Mouse (Mus musculus) v-Abl transformed pro-B cells (cell line): ENCODE results near the gene Sh3bgrl3.
"Not testable (repeated sequence)": the region's sequence is repeated elsewhere in the genome, so short reads cannot be mapped to it uniquely, and the experiment has no call there.

ENCODE experiments used
- in situ Hi-C, 2 experiments: fragments of 400-800 bp; cut with MboI; formaldehyde crosslinking; loops; one replicate each; pipeline ENCODE4 v1.15.1; 2025; ENCODE audit not compliant: unreplicated experiment in 2 of 2

Sh3bgrl3 gene

DNA sequence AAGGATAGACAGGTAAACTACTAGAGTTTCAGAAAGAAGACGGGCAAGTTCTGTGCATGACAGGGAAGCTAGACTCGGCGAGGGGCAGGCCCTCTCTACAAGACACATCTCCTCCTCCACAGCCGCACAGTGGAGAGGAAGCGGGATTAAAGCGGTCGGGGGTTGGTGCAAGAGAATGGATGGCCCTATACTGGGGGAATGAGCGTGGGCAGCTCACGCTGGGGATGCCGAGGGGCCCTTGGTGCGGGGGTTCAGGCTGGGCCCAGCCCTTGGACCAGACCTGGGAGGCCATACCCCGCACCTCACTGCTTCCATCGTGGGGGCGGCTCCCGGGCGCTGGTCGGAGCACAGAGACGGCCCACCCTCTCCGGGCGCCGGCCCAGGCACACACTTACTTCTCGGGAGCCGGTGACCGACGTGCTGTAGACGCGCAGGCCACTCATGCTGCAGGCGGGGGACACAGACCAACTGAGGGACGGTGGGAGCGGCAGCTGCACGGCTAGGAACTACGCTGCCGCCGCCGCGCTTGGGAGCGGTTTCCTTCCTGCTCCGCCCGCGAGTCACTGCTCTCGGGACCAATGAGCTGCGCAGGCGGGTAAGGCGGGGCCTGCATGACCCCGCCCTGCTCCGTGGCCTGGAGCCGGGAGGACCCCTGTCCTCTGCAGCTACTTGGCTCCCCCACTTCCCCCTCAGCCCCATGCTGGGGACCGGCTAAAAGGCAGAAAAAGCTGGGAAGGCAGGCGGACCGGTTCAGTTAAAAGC is at the start of gene Sh3bgrl3:
Sh3bgrl3 (minus strand) TSS at position 569 of the 762 bp plus-strand sequence.
- in situ Hi-C loops, result loop anchor here (5.0 kb wide), 1 partner anchor 36 kb away; no protein-coding TSS in a partner anchor

DNA sequence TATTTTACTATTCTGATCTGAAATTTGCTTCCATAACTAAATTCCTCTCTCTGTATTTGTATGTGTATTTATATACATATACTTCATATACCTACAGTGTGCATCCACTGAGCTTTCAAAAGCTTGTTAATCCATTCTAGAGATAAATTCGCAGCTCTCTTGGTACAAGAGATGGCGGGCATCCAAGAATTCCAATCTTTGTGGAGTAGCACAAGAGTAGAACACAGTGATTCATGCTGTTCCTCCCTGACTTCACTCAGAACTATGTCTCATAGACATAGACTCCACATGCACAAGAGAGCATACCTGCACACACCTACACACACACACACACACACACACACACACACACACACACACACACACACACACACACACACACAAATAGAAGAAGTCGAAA is 43.8 kb upstream of the Sh3bgrl3 start:
- in situ Hi-C loops, result no loop called here

DNA sequence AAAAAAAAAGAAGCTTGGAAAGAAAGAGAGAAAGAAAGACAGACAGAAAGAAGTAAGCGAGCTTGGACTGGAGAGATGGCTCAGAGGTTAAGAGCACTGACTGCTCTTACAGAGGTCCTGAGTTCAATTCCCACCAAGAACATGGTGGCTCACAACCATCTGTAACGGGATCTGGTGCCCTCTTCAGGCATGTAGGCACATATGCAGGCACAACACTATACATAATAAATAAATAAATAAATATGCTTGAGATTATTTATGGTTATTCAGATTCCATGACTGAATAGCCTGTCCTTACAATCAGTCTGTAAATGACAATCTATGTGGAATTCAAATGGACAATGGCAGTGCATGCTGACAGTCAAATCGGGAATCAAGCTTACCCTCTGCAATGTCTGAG is 38.3 kb upstream of the Sh3bgrl3 start:
- in situ Hi-C loops, result loop anchor here in 1 of 2 experiments (5.0 kb wide), 1 partner anchor 35 kb away; no protein-coding TSS in a partner anchor

DNA sequence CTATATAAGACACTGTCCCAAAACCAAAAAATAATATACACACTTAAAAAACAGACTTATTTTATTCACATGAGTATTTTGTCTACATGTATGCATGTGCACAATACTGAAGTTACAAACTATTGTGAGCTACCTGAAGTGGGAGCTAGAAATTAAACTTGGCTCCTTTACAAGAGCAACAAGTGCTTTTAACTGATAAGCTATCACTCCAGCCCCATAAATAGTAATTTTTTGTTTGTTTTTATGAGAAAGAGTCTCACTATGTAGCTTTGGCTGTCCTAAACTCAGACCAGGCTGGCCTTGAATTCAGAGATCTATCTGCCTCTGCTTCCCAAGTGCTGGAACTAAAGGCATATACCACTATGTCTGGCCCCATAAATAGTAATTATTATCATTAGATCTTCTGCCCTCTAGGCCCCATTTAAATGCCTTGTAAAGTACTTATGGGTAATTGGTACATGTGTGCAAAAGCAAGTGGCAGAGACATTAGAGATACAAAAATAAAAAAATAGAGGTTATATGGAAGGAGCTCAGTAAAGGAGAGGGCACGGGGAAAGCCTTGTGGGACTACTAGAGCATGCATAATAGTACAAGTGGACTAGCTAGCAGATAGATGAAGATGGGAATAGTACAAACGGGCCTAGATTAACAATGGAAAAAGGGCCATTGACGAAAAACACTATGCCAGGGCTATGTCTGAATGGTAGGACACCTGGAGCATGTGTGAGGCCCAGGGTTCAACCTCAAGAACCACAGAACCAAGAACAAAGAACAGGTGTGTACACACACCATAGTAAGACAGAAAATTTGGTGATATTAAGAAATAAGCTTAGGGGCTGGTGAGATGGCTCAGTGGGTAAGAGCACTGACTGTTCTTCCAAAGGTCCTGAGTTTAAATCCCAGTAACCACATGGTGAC is 37.2 kb upstream of the Sh3bgrl3 start:
- in situ Hi-C loops, result loop anchor here in 1 of 2 experiments (5.0 kb wide), 1 partner anchor 34 kb away; no protein-coding TSS in a partner anchor

DNA sequence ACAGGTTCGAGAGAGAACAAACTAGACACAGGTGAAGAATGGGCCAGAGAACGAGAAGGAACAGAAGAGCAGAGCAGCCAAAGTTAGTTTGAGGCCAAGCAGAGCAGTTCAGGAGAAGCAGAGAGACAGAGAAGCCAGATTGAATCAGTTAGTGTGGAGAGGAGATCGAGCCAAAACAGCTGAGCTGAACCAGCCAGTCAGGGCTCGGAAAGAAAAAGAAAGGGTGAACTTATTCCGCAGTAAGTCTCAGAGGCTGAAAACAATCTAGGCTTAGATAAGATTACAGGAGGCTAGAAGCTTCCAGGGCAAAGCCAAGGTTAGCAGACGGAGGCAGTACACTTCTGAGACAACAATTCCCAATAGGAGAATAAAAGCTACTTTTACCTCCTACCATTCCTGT is 36.4 kb upstream of the Sh3bgrl3 start:
- in situ Hi-C loops, result loop anchor here in 1 of 2 experiments (5.0 kb wide), 1 partner anchor 33 kb away; no protein-coding TSS in a partner anchor

DNA sequence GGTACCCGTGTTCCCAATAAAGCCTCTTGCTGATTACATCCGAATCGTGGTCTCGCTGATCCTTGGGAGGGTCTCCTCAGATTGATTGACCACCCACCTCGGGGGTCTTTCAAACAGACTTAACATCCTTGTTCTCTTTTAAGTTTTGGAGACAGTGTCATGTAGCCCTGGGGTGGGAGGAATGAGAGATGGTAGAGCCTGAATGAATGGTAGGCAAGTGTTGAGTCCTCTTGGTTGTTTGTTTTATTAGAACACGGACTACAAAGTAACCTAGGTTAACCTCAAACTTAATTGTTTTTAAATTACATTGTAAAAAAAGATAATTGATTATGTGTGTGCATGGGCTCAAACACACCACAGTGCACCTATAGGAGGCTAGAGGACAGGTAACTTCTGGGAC is 36.0 kb upstream of the Sh3bgrl3 start:
- in situ Hi-C loops, result no loop called here

DNA sequence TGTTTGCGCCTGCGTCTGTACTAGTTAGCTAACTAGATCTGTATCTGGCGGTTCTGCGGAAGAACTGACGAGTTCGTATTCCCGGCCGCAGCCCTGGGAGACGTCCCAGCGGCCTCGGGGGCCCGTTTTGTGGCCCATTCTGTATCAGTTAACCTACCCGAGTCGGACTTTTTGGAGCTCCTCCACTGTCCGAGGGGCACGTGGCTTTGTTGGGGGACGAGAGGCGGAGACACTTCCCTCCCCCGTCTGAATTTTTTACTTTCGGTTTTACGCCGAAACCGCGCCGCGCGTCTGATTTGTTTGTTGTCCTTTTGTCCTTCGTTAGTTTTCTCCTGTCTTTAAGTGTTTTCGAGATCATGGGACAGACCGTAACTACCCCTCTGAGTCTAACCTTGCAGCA is 31.5 kb upstream of the Sh3bgrl3 start:
- in situ Hi-C loops, result not testable (repeated sequence)

DNA sequence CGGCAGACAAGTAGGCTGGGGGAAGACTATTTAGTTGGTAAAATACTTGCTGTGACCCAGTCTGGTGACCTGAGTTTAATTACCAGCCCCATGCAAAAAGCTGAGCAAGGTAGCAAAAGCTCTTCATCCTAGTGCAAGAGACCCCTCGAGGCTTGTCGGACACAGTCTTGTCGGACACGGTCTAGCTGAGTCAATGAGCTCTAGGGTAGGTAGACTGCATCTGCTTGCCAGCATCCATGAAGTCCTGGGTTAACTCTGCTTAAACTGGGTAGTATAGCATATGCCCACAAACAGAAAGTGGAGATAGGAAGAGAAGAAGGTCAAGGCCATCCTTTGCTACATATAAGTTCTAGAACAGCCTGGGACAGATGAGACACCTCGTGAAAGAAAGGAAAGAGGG is 30.2 kb upstream of the Sh3bgrl3 start:
- in situ Hi-C loops, result no loop called here

DNA sequence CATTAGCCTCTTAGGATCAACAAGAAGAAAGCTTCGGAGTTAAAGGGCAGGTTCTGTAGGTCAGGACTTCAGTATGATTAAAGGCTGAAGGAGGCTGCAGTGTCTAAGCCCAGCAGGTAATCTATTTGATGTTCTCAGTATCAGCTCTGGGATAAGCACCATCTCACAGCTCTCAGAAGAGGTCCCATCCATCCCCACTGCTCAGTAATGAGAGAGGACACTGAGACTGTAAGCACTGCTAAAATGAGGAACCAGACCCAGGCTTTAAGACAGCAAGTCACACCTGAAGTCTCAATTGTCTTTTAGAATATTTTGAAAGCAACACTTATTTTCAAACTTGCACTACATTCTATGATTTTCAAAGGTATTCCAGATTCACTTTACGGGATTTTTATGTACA is 29.0 kb upstream of the Sh3bgrl3 start:
- in situ Hi-C loops, result no loop called here

DNA sequence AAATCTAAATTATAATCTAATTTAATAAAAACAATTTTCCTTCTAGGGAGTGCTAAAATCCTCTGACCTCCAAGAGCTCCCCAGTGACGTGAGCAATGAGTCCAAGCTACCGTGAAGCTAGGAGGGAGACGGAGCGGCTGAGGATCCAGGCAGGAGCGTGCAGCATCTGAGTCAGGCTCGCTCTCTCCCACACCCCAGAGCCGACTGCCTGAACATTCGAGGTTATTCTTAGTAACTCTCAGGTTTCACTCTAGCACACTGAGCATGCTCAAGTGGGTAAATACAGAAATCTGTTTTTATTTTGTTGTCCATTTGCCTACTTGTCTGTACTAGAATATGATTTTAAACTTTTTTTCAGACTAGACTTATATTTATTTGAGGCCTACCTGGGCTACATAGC is 28.2 kb upstream of the Sh3bgrl3 start:
- in situ Hi-C loops, result no loop called here

DNA sequence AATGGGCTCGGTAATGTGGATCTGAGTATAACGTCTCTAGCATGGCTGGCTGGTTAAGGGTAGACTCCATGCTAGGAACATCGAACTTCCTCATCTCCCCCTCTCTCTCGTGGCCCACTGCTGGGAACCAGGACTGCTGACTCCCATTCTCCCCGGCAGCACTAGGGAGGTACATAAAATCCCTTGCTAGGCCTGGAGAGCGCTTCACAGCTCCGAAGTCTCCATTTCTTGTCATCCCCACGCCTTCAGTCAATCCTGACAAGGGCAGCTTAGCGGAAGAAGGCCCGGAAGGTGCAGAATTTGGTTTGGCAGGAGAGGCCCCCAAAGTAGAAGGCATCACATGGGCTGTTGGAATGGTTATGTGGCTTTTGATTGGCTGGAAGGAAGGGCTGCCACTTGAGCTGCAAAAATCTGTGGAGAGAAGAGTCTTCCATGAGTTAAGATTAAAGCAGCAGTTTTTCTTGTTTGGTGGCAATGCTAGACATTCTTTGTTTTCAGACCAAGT is 27.4 kb upstream of the Sh3bgrl3 start:
- in situ Hi-C loops, result no loop called here

DNA sequence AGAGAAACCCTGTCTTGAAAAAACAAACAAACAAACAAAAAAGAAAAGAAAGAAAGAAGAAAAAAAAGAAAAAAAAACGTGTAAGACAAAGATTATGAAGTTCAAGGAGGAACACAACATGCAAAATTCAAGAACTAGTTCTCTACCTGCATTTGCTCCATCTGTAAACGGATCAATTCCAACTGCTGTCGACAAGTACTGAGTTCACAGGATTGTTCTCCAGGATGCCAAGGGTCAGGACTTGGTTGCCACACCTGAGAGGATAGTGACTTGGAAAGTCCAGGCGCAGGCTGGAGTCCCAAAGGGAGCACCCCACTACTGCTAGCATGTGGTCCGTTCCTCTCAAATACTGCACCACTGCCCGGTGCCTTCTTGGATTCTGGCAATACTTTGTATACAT is 26.9 kb upstream of the Sh3bgrl3 start:
- in situ Hi-C loops, result no loop called here

DNA sequence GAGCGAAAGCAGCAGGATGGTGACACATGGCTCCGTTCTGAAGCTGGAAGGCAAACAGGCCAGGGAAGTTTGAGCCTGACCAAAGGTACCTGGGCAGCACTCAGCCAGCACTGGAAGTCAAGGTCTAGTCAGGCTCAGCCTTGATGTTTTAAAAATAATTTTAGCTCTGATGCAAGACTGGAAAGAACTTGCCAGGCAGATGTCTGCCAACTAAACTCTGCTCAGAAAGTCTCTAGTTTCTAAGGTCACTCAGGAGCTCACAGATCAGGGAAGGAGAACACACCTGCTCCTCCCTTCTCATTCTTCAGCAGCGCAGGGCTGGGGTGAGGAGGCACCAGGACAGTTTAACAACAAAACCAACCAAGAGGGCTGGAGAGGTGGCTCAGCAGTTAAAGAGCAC is 25.8 kb upstream of the Sh3bgrl3 start:
- in situ Hi-C loops, result no loop called here

DNA sequence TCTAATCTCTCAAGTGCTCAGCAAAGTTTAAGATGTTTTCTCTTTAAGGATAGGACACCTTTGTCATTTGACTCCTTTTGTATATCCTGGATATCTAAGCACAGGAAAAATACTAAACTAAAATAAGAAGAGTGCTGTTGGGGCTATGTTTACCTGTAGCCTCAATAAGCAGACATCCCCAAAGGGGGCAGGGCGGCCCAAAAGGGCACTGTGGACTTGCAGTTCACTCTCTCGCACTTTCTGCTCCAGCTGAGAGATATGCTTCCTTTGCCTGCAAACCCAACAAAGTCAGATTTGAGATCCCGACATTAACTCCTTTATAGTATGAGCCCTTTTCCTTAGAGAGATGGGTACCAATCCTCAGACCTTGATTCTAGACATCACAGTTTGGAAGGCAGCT is 25.1 kb upstream of the Sh3bgrl3 start:
- in situ Hi-C loops, result no loop called here

DNA sequence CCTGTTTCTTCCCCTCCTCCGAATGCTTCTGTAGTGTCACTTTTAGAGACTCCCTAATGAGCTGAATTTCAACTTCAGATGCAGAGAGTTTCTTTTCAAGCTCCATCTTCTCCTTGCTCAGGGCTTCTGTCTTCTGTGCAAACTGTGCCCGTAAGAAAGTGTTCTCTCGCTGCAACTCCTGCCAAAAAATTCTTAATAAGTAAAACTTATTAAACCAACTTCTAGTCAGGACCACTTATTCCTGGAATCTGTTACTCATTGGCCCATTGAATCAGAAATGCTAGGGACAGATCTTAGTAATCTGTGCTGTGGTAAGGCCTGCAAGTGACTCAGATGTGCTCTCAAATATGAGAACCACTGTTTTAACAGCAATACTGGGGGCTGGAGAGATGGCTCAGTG is 23.5 kb upstream of the Sh3bgrl3 start:
- in situ Hi-C loops, result no loop called here

DNA sequence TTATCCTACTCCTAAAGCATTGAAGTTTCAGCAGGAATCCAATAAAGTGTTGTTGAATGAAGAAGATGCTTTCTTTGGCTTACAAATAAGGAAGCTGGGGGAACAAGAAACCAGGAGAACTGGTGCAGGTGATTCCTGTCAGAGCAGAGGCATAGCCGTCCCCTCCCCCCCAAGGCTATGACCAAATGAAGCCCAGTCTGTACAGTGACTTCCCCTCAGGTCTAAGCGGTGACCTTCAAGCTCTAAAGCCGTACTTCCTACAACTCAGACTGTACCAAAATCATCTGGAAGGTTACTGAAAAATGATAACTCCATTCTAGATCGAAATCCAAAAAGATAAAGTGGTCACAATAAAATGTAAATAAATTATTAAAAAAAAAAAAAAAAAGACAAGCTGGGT is 20.8 kb upstream of the Sh3bgrl3 start:
- in situ Hi-C loops, result no loop called here

DNA sequence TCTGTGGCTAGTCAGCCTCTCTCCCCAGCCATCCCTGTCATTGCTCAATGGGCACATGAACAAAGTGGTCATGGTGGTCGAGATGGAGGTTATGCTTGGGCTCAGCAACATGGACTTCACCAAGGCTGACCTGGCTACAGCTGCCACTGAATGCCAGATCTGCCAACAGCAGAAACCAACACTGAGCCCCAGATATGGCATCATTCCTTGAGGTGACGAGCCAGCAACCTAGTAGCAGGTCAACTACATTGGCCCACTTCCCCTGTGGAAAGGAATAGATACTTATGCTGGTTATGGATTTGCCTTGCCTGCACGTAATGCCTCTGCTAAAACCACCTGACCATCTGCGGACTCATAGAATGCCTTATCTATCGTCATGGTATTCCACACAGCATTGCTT is 15.7 kb upstream of the Sh3bgrl3 start:
- in situ Hi-C loops, result not testable (repeated sequence)

DNA sequence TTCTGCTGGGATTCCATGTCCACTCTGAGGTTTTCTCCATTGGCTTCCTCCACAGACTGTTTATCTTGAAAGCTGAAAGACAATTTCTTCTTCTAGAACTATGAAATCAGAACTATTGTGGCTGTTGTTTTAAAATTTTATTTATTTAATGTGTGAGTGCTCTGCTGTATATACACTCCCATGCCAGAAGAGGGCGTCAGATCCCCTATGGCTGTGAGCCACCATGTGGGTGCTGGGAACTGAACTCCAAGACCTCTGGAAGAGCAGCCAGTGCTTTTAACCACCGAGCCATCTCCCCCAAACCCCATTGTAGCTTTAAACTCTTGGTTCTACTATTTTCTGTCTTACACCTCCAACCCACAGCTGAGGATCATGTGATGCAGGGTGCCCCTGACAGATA is 10.3 kb upstream of the Sh3bgrl3 start:
- in situ Hi-C loops, result no loop called here

DNA sequence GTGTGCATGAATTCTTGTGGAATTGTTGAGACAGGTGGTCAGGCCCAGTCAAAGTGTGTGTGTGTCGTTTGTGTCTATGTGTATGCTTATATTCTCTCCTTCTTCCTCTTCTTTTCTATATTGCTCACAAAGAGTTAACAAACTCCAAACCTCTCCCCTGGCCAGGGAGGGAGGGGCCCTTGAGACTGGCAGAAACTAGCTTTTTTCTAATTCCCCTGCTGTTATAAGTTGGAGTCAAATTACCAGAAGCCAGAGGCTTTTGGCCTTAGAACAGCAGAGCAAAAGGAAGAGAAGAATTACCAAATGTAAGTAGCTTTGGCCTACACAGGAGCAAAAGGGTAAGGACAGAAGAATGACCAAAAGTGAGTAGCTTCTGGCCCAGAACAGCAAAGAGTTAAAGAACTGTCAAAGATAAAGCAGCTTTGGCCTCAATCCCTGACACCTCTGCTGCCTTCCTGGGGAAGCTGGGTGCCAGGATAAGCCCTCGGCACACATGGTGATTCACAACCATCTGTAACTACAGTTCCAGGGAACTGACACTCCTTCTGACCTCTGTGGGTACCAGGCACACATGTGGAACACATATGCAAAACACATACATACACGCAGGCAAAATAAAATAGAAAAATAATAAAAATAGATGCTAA is 7.8 kb upstream of the Sh3bgrl3 start:
- in situ Hi-C loops, result no loop called here

DNA sequence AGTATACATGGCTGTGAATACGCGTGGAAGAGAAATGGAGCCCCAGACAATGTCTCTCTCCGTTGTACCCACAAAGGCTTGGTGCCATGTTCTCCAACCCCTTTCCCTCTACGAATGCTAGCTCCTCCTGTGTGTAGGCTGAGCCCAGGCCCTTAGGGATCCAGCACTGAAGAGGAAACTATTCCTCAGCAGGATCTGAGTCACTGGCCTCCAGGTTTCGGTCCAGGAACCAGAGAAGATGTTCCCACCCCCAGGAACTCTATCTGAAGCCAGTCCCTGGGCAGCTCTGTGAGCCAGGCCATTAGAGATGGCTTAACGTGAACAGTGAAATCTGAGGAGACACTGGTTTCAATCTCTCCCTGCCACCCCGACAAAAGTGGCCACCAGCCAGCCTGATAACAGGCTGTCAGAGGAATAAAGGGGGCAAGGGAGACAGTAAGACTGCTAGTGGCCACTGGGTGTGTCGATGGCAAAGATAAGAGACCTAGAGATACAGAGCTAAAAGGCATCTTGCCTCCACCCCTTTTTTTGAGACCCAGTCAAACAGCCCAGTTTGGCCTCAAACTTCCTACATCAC is 4.0 kb upstream of the Sh3bgrl3 start:
- in situ Hi-C loops, result loop anchor here in 1 of 2 experiments (5.0 kb wide), 2 partner anchors 35 to 100 kb away; no protein-coding TSS in a partner anchor
